Mouse (Mus musculus): Measurements from ENCODE around the gene Ythdf2. TPM values are rescaled to one million over a fixed set of nuclear protein-coding genes. Genes with fewer than 3 reads are reported as not detected.

Gene Ythdf2
- polyA plus RNA-seq, 1 experiment from 2014 or later: 38.3 TPM

GRCm38 (mm10) chr4:132214847-132215246 is 2.7 kb upstream of the Ythdf2 start:
- WGBS: 22% methylated on average over 4 of the region's 4 CpGs

DNA sequence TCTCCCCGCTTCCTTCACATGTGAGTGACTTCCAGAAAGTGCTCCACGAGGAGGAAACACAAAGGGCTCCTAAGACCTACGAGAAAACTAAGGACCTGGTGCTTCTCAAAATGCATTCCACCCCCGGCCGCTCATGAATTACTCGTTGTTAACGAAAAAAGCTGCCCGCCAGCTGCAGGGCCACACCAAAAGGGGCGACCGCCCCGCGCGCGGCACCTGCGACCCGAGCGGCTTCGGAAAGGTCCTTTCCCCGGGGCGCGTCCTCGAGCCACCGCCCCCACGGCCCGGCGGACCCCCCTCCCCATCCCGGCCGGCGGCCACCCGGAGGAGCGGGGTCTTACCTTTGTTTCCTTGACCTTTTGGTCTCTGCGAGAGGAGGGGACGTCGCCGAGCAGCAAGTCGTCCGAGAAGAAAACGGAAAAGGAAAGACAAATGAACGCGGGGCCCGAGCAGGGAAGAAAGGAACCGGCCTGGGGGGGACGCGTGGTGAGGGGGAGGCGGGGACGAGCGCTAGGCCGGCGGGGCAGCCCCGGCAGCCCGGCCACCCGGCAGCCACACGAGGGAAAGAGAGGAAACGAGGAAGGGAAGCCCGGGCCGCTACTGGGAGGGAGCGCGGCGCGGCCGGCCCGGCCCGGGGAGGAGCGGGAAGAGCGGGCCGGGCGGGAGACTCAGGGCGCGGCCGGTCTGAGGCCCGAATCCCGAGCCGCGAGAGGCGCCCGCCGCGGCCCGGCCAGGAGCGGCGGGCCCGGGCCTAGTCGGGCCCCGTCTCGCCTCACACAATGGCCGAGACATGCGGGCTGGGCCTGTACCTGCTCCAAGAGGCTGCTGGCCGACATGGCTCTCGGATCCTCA is 786 bp downstream of the Ythdf2 start:
- H3K4me3 ChIP-seq (ENCODE audit: low read depth, low read length): peak overlapping the region; percentile 94
- H3K27ac ChIP-seq (ENCODE audit: low read depth, low read length): peak overlapping the region; percentile 98
- H3K4me1 ChIP-seq (replicated peaks; ENCODE audit: control insufficient read depth, insufficient read depth, low read length): 0 out of 2 replicates have a peak, but pooled peaks cover 4% of the 10 kb centered on the region
- H3K36me3 ChIP-seq (ENCODE audit: control insufficient read depth, insufficient read depth): no peaks in the 10 kb centered on the region
- no peak for TF ChIP-seq CTCF (IDR thresholded peaks at IDR 0.05; ENCODE audit: low read depth)
- H3K4me2 ChIP-seq (replicated peaks; ENCODE audit: low read depth): peak overlapping the region; percentile 91
- peak; percentile 57 for ATAC-seq
- H3K9ac ChIP-seq (ENCODE audit: low read depth, low read length): peak overlapping the region; percentile 99
- under 1% methylated on average over 88 of the region's 89 CpGs for WGBS
- H3K9me3 ChIP-seq (ENCODE audit: control insufficient read depth): no peaks in the 10 kb centered on the region
- no peaks in the 10 kb centered on the region for H3K27me3 ChIP-seq (replicated peaks; ENCODE audit: control insufficient read depth, insufficient read depth, low read length)

More at GRCm38 (mm10) chr4:132214847-132215246, 2.7 kb upstream of the Ythdf2 start:
- Histone ChIP-seq H3K36me3 (ENCODE audit: control insufficient read depth, insufficient read depth) (no peaks in the 10 kb centered on the region), H3K9me3 (ENCODE audit: control insufficient read depth) (no peaks in the 10 kb centered on the region), H3K4me1 (replicated peaks; ENCODE audit: control insufficient read depth, insufficient read depth, low read length) (0 out of 2 replicates have a peak, but pooled peaks cover 4% of the 10 kb centered on the region), H3K27me3 (replicated peaks; ENCODE audit: control insufficient read depth, insufficient read depth, low read length) (no peaks in the 10 kb centered on the region), H3K9ac (ENCODE audit: low read depth, low read length) (no peak overlapping the region), H3K4me2 (replicated peaks; ENCODE audit: low read depth) (no peak overlapping the region), H3K4me3 (ENCODE audit: low read depth, low read length) (no peak overlapping the region), H3K27ac (ENCODE audit: low read depth, low read length) (peak overlapping the region; percentile 31; the same call in 1 of the 2 replicates)
- ATAC-seq: peak; percentile 83
- TF ChIP-seq CTCF (IDR thresholded peaks at IDR 0.05; ENCODE audit: low read depth): no peak

DNA sequence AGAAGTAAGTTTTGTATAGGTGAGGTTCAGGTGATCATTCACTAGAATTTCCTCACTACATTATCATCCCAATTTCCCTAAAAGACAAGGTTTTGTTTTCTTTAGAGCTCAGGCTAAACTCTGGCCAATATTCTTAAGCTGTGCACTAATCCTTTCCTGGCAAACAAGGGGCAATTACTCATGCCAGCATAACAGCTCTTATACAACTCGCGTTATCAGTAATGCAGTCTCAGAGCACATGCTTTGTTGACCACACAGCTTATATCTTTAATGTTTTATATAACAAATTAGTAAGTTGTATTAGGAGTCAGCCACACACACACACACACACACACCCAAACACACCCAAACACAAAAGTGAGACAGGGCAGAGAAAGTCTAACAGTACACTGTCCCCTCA is 1.8 kb downstream of the Ythdf2 start:
- Histone ChIP-seq H3K27ac (ENCODE audit: low read depth, low read length) (0 out of 2 replicates have a peak overlapping the region, but pooled peaks have one; percentile 11), H3K36me3 (ENCODE audit: control insufficient read depth, insufficient read depth) (peaks cover 2% of the 10 kb centered on the region; the same call in 1 of the 2 replicates), H3K4me3 (ENCODE audit: low read depth, low read length) (peak overlapping the region; percentile 94), H3K9ac (ENCODE audit: low read depth, low read length) (peak overlapping the region; percentile 99), H3K9me3 (ENCODE audit: control insufficient read depth) (no peaks in the 10 kb centered on the region), H3K27me3 (replicated peaks; ENCODE audit: control insufficient read depth, insufficient read depth, low read length) (no peaks in the 10 kb centered on the region), H3K4me1 (replicated peaks; ENCODE audit: control insufficient read depth, insufficient read depth, low read length) (0 out of 2 replicates have a peak, but pooled peaks cover 4% of the 10 kb centered on the region), H3K4me2 (replicated peaks; ENCODE audit: low read depth) (peak overlapping the region; percentile 91)
- ATAC-seq: no peak
- WGBS: 9% methylated on average over 2 of the region's 2 CpGs
- no peak for TF ChIP-seq CTCF (IDR thresholded peaks at IDR 0.05; ENCODE audit: low read depth)

- H3K4me3 ChIP-seq (ENCODE audit: low read depth, low read length): no peak overlapping the region
- no peak overlapping the region for H3K27ac ChIP-seq (ENCODE audit: low read depth, low read length)
- H3K9ac ChIP-seq (ENCODE audit: low read depth, low read length): no peak overlapping the region
- TF ChIP-seq CTCF (IDR thresholded peaks at IDR 0.05; ENCODE audit: low read depth): no peak
- no peaks in the 10 kb centered on the region for H3K9me3 ChIP-seq (ENCODE audit: control insufficient read depth)
- ATAC-seq: no peak
- 0 out of 2 replicates have a peak, but pooled peaks cover under 1% of the 10 kb centered on the region for H3K4me1 ChIP-seq (replicated peaks; ENCODE audit: control insufficient read depth, insufficient read depth, low read length)
- H3K4me2 ChIP-seq (replicated peaks; ENCODE audit: low read depth): no peak overlapping the region
- no peaks in the 10 kb centered on the region for H3K27me3 ChIP-seq (replicated peaks; ENCODE audit: control insufficient read depth, insufficient read depth, low read length)
- WGBS: 68% methylated on average over 2 of the region's 2 CpGs
- H3K36me3 ChIP-seq (ENCODE audit: control insufficient read depth, insufficient read depth): peaks cover 12% of the 10 kb centered on the region
Measured at GRCm38 (mm10) chr4:132209299-132209698, 2.8 kb downstream of the Ythdf2 start.

DNA sequence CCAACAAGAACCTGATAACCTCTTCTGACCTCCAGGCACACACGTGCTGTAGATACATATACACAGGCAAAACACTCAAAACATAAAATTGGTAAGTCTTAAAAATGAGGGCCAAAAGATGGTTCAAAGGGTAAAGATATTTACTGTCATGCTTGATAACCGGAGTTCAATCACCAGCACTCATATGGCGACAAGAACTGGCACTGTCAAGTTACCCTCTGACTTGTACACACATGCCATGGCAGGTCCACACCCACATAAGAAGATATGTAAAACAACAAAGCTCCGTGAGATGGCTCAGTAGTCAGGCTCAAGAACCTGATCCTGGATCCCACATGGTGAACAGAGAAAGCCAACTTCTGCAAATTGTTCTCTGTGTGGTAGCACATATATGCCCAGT is 4.8 kb downstream of the Ythdf2 start:
- Histone ChIP-seq H3K27ac (ENCODE audit: low read depth, low read length) (0 out of 2 replicates have a peak overlapping the region, but pooled peaks have one; percentile 28), H3K4me1 (replicated peaks; ENCODE audit: control insufficient read depth, insufficient read depth, low read length) (no peaks in the 10 kb centered on the region), H3K4me2 (replicated peaks; ENCODE audit: low read depth) (no peak overlapping the region), H3K4me3 (ENCODE audit: low read depth, low read length) (no peak overlapping the region), H3K36me3 (ENCODE audit: control insufficient read depth, insufficient read depth) (peaks cover 26% of the 10 kb centered on the region), H3K9ac (ENCODE audit: low read depth, low read length) (no peak overlapping the region), H3K9me3 (ENCODE audit: control insufficient read depth) (no peaks in the 10 kb centered on the region), H3K27me3 (replicated peaks; ENCODE audit: control insufficient read depth, insufficient read depth, low read length) (no peaks in the 10 kb centered on the region)
- no peak for ATAC-seq
- 43% methylated on average over 4 of the region's 4 CpGs for WGBS
- no peak for TF ChIP-seq CTCF (IDR thresholded peaks at IDR 0.05; ENCODE audit: low read depth)

GRCm38 (mm10) chr4:132198771-132199170 is 13.3 kb downstream of the Ythdf2 start:
- Histone ChIP-seq H3K36me3 (ENCODE audit: control insufficient read depth, insufficient read depth) (peaks cover 13% of the 10 kb centered on the region), H3K27ac (ENCODE audit: low read depth, low read length) (0 out of 2 replicates have a peak overlapping the region, but pooled peaks have one; percentile 35)

More at GRCm38 (mm10) chr4:132198771-132199170, 13.3 kb downstream of the Ythdf2 start:
- H3K9me3 ChIP-seq (ENCODE audit: control insufficient read depth): no peaks in the 10 kb centered on the region
- no peak overlapping the region for H3K4me3 ChIP-seq (ENCODE audit: low read depth, low read length)
- no peak overlapping the region for H3K4me2 ChIP-seq (replicated peaks; ENCODE audit: low read depth)
- H3K4me1 ChIP-seq (replicated peaks; ENCODE audit: control insufficient read depth, insufficient read depth, low read length): peaks cover 5% of the 10 kb centered on the region; the same call in 1 of the 2 replicates
- no peak overlapping the region for H3K9ac ChIP-seq (ENCODE audit: low read depth, low read length)
- no peak for TF ChIP-seq CTCF (IDR thresholded peaks at IDR 0.05; ENCODE audit: low read depth)
- no peak for ATAC-seq
- H3K27me3 ChIP-seq (replicated peaks; ENCODE audit: control insufficient read depth, insufficient read depth, low read length): no peaks in the 10 kb centered on the region

All from intestine, postnatal 0 days (tissue).